Mouse (Mus musculus): ENCODE data around the gene Megf6. TPM values are rescaled to one million over a fixed set of nuclear protein-coding genes. Genes with fewer than 3 reads are reported as not detected.

The Megf6 gene
- polyA plus RNA-seq, 1 experiment = 19.0 TPM

- no peak overlapping the region for H3K27ac ChIP-seq (ENCODE audit: control insufficient read depth, insufficient read depth, low read length)
- no peak for DNase-seq
These were observed 43.5 kb downstream of the Megf6 start for GRCm38 (mm10) chr4:154214075-154214474.

GRCm38 (mm10) chr4:154217711-154218350 is 47.3 kb downstream of the Megf6 start:
- H3K36me3 ChIP-seq (ENCODE audit: control insufficient read depth, insufficient read depth, low read length) = no peaks in the 10 kb centered on the region
- H3K27ac ChIP-seq (ENCODE audit: control insufficient read depth, insufficient read depth, low read length) = no peak overlapping the region
- H3K4me3 ChIP-seq (ENCODE audit: control insufficient read depth, insufficient read depth, low read length) = no peak overlapping the region
- TF ChIP-seq POLR2A (IDR thresholded peaks at IDR 0.05; ENCODE audit: control insufficient read depth, extremely low read depth, insufficient read depth, low read length, poor library complexity) (no peak), CTCF (IDR thresholded peaks at IDR 0.05; ENCODE audit: borderline replicate concordance, control insufficient read depth, extremely low read depth, insufficient read depth, low read length, poor library complexity) (no peak)
- H3K4me1 ChIP-seq (replicated peaks; ENCODE audit: control insufficient read depth, insufficient read depth, low read length) = no peaks in the 10 kb centered on the region
- 83% methylated on average over 7 of the region's 7 CpGs for WGBS
- H3K27me3 ChIP-seq (ENCODE audit: control insufficient read depth, insufficient read depth, low read length) = no peaks in the 10 kb centered on the region
- DNase-seq = no peak

More at GRCm38 (mm10) chr4:154214075-154214474, 43.5 kb downstream of the Megf6 start:
- TF ChIP-seq CTCF (IDR thresholded peaks at IDR 0.05; ENCODE audit: borderline replicate concordance, control insufficient read depth, extremely low read depth, insufficient read depth, low read length, poor library complexity) (no peak), POLR2A (IDR thresholded peaks at IDR 0.05; ENCODE audit: control insufficient read depth, extremely low read depth, insufficient read depth, low read length, poor library complexity) (no peak)
- Histone ChIP-seq H3K4me1 (replicated peaks; ENCODE audit: control insufficient read depth, insufficient read depth, low read length) (no peaks in the 10 kb centered on the region), H3K27me3 (ENCODE audit: control insufficient read depth, insufficient read depth, low read length) (no peaks in the 10 kb centered on the region), H3K36me3 (ENCODE audit: control insufficient read depth, insufficient read depth, low read length) (no peaks in the 10 kb centered on the region), H3K4me3 (ENCODE audit: control insufficient read depth, insufficient read depth, low read length) (no peak overlapping the region)
- WGBS = 14% methylated on average over 5 of the region's 5 CpGs

GRCm38 (mm10) chr4:154222773-154223172 is 52.2 kb downstream of the Megf6 start:
- WGBS = 83% methylated on average over 6 of the region's 6 CpGs
- Histone ChIP-seq H3K4me1 (replicated peaks; ENCODE audit: control insufficient read depth, insufficient read depth, low read length) (no peaks in the 10 kb centered on the region), H3K4me3 (ENCODE audit: control insufficient read depth, insufficient read depth, low read length) (no peak overlapping the region), H3K27me3 (ENCODE audit: control insufficient read depth, insufficient read depth, low read length) (no peaks in the 10 kb centered on the region), H3K27ac (ENCODE audit: control insufficient read depth, insufficient read depth, low read length) (no peak overlapping the region), H3K36me3 (ENCODE audit: control insufficient read depth, insufficient read depth, low read length) (no peaks in the 10 kb centered on the region)
- no peak for DNase-seq
- TF ChIP-seq CTCF (IDR thresholded peaks at IDR 0.05; ENCODE audit: borderline replicate concordance, control insufficient read depth, extremely low read depth, insufficient read depth, low read length, poor library complexity) (no peak), POLR2A (IDR thresholded peaks at IDR 0.05; ENCODE audit: control insufficient read depth, extremely low read depth, insufficient read depth, low read length, poor library complexity) (no peak)

GRCm38 (mm10) chr4:154224267-154224969 is 53.9 kb downstream of the Megf6 start:
- WGBS = 67% methylated on average over 6 of the region's 6 CpGs
- no peak overlapping the region for H3K27ac ChIP-seq (ENCODE audit: control insufficient read depth, insufficient read depth, low read length)
- TF ChIP-seq CTCF (IDR thresholded peaks at IDR 0.05; ENCODE audit: borderline replicate concordance, control insufficient read depth, extremely low read depth, insufficient read depth, low read length, poor library complexity) = no peak
- TF ChIP-seq POLR2A (IDR thresholded peaks at IDR 0.05; ENCODE audit: control insufficient read depth, extremely low read depth, insufficient read depth, low read length, poor library complexity) = no peak
- DNase-seq = no peak
- no peak overlapping the region for H3K4me3 ChIP-seq (ENCODE audit: control insufficient read depth, insufficient read depth, low read length)
- H3K36me3 ChIP-seq (ENCODE audit: control insufficient read depth, insufficient read depth, low read length) = no peaks in the 10 kb centered on the region
- no peaks in the 10 kb centered on the region for H3K27me3 ChIP-seq (ENCODE audit: control insufficient read depth, insufficient read depth, low read length)
- no peaks in the 10 kb centered on the region for H3K4me1 ChIP-seq (replicated peaks; ENCODE audit: control insufficient read depth, insufficient read depth, low read length)

- no peaks in the 10 kb centered on the region for H3K4me1 ChIP-seq (replicated peaks; ENCODE audit: control insufficient read depth, insufficient read depth, low read length)
- H3K27me3 ChIP-seq (ENCODE audit: control insufficient read depth, insufficient read depth, low read length) = no peaks in the 10 kb centered on the region
- no peak overlapping the region for H3K4me3 ChIP-seq (ENCODE audit: control insufficient read depth, insufficient read depth, low read length)
- H3K36me3 ChIP-seq (ENCODE audit: control insufficient read depth, insufficient read depth, low read length) = no peaks in the 10 kb centered on the region
- TF ChIP-seq POLR2A (IDR thresholded peaks at IDR 0.05; ENCODE audit: control insufficient read depth, extremely low read depth, insufficient read depth, low read length, poor library complexity) (no peak), CTCF (IDR thresholded peaks at IDR 0.05; ENCODE audit: borderline replicate concordance, control insufficient read depth, extremely low read depth, insufficient read depth, low read length, poor library complexity) (no peak)
- no peak overlapping the region for H3K27ac ChIP-seq (ENCODE audit: control insufficient read depth, insufficient read depth, low read length)
- WGBS = 93% methylated on average over 9 of the region's 9 CpGs
- no peak for DNase-seq
These were observed 54.4 kb downstream of the Megf6 start for GRCm38 (mm10) chr4:154224970-154225309.

GRCm38 (mm10) chr4:154226678-154227077 is 56.1 kb downstream of the Megf6 start:
- H3K4me1 ChIP-seq (replicated peaks; ENCODE audit: control insufficient read depth, insufficient read depth, low read length) = no peaks in the 10 kb centered on the region
- no peaks in the 10 kb centered on the region for H3K27me3 ChIP-seq (ENCODE audit: control insufficient read depth, insufficient read depth, low read length)
- WGBS = 82% methylated on average over 11 of the region's 11 CpGs
- no peak overlapping the region for H3K27ac ChIP-seq (ENCODE audit: control insufficient read depth, insufficient read depth, low read length)
- H3K4me3 ChIP-seq (ENCODE audit: control insufficient read depth, insufficient read depth, low read length) = no peak overlapping the region
- TF ChIP-seq POLR2A (IDR thresholded peaks at IDR 0.05; ENCODE audit: control insufficient read depth, extremely low read depth, insufficient read depth, low read length, poor library complexity) = no peak
- TF ChIP-seq CTCF (IDR thresholded peaks at IDR 0.05; ENCODE audit: borderline replicate concordance, control insufficient read depth, extremely low read depth, insufficient read depth, low read length, poor library complexity) = no peak
- no peaks in the 10 kb centered on the region for H3K36me3 ChIP-seq (ENCODE audit: control insufficient read depth, insufficient read depth, low read length)
- DNase-seq = no peak
